ENCODE assay signal across 26 mouse cellular contexts in genomic region chr11:53757612-53758011, GRCm38 (mm10). TPM values are rescaled to one million over a fixed set of nuclear protein-coding genes. Genes with fewer than 3 reads are reported as not detected.
DNase-seq lines count a peak whose midpoint lies in the region; ATAC-seq and TF ChIP-seq lines count a peak whose summit lies in the region.
"Had no signal": no experiment of that assay in that cellular context is flagged by ENCODE, and none has a peak within 500 bp of the region (broad histone marks: within the 10 kb centered on the region; RNA-seq: fewer than 3 reads in every experiment).

No protein-coding gene starts in this region.

- intact Hi-C loops in heart, adult 2 months (cut with DNase I) = loop anchor here (1.0 kb wide), 1 partner anchor 93 kb away; no protein-coding TSS in a partner anchor

- no peak overlapping the region for H3K4me3 ChIP-seq in heart, adult 2 months
- no peak overlapping the region for H3K4me3 ChIP-seq in liver, postnatal 0 days (ENCODE audit: low read depth, low read length)
- no peak overlapping the region for H3K4me3 ChIP-seq in liver, embryonic 12.5 days
- H3K4me3 ChIP-seq in intestine, postnatal 0 days (ENCODE audit: low read depth, low read length) = no peak overlapping the region
- no peak overlapping the region for H3K4me3 ChIP-seq in stomach, postnatal 0 days (ENCODE audit: low read depth, low read length)
- H3K4me3 ChIP-seq: embryonic facial prominence, embryonic 12.5 days; forebrain, embryonic 12.5 days; heart, embryonic 15.5 days had no signal

- H3K27ac ChIP-seq in heart, adult 2 months = no peak overlapping the region
- H3K27ac ChIP-seq in liver, postnatal 0 days (ENCODE audit: low read depth) = no peak overlapping the region
- no peak overlapping the region for H3K27ac ChIP-seq in liver, embryonic 12.5 days
- peak overlapping the region; percentile 95 for H3K27ac ChIP-seq in intestine, postnatal 0 days (ENCODE audit: low read depth, low read length)
- no peak overlapping the region for H3K27ac ChIP-seq in stomach, postnatal 0 days (replicated peaks)
- H3K27ac ChIP-seq: embryonic facial prominence, embryonic 12.5 days; forebrain, embryonic 12.5 days; heart, embryonic 15.5 days; hindbrain, embryonic 14.5 days had no signal

- H3K4me1 ChIP-seq in heart, adult 2 months (ENCODE audit: control insufficient read depth, insufficient read depth, low read length) = peaks cover 20% of the 10 kb centered on the region
- peaks cover 19% of the 10 kb centered on the region for H3K4me1 ChIP-seq in liver, postnatal 0 days (ENCODE audit: insufficient read depth)
- H3K4me1 ChIP-seq in liver, embryonic 12.5 days = peaks cover 28% of the 10 kb centered on the region
- peaks cover 24% of the 10 kb centered on the region for H3K4me1 ChIP-seq in intestine, postnatal 0 days (replicated peaks; ENCODE audit: control insufficient read depth, insufficient read depth, low read length)
- H3K4me1 ChIP-seq in stomach, postnatal 0 days (replicated peaks; ENCODE audit: control insufficient read depth, insufficient read depth) = peaks cover 19% of the 10 kb centered on the region

- DNase-seq in heart, adult 11 months = peak; percentile 94
- DNase-seq in heart, adult 2 months = no peak
- no peak for DNase-seq in liver, postnatal 0 days
- DNase-seq in stomach, postnatal 0 days (ENCODE audit: low spot score) = peak; percentile 63
- DNase-seq in thymus, adult 18-20 months = no peak
- DNase-seq: cerebellum, adult 11-12 months; cerebellum, adult 9-10 months; cerebellum, postnatal 25 days; forebrain, postnatal 0 days; gastrocnemius, postnatal 25 days; heart, postnatal 14 days had no signal

- H3K36me3 ChIP-seq in heart, adult 2 months (ENCODE audit: control insufficient read depth, insufficient read depth, low read length) = no peaks in the 10 kb centered on the region
- no peaks in the 10 kb centered on the region for H3K36me3 ChIP-seq in liver, postnatal 0 days (replicated peaks; ENCODE audit: insufficient read depth, low read length)
- no peaks in the 10 kb centered on the region for H3K36me3 ChIP-seq in liver, embryonic 12.5 days
- H3K36me3 ChIP-seq in intestine, postnatal 0 days (ENCODE audit: control insufficient read depth, insufficient read depth) = no peaks in the 10 kb centered on the region
- no peaks in the 10 kb centered on the region for H3K36me3 ChIP-seq in stomach, postnatal 0 days (ENCODE audit: control insufficient read depth, insufficient read depth, low read length)
- H3K36me3 ChIP-seq: embryonic facial prominence, embryonic 12.5 days; forebrain, embryonic 12.5 days; heart, embryonic 15.5 days had no signal

- TF ChIP-seq EP300 in heart, adult 2 months (IDR thresholded peaks at IDR 0.05; ENCODE audit: insufficient read depth, low read depth, low read length) = no peak
- TF ChIP-seq EP300 in liver, postnatal 0 days (IDR thresholded peaks at IDR 0.05; ENCODE audit: low read depth) = no peak
- TF ChIP-seq EP300 in stomach, postnatal 0 days (optimal IDR thresholded peaks at IDR 0.05) = no peak

- no peak for TF ChIP-seq POLR2A in heart, adult 2 months (IDR thresholded peaks at IDR 0.05; ENCODE audit: insufficient read depth, low read depth, low read length)

- 74% methylated on average over 4 of the region's 4 CpGs for WGBS in heart, adult 2 months
- 58% methylated on average over 4 of the region's 4 CpGs for WGBS in liver, postnatal 0 days (ENCODE audit: insufficient replicate concordance)
- WGBS in liver, embryonic 12.5 days (ENCODE audit: insufficient replicate concordance) = 77% methylated on average over 4 of the region's 4 CpGs
- WGBS in intestine, postnatal 0 days = 42% methylated on average over 4 of the region's 4 CpGs
- 77% methylated on average over 4 of the region's 4 CpGs for WGBS in stomach, postnatal 0 days

- H3K9ac ChIP-seq in heart, adult 2 months (ENCODE audit: low read depth, low read length) = no peak overlapping the region
- H3K9ac ChIP-seq in liver, postnatal 0 days (replicated peaks) = no peak overlapping the region
- H3K9ac ChIP-seq in liver, embryonic 12.5 days = no peak overlapping the region
- no peak overlapping the region for H3K9ac ChIP-seq in intestine, postnatal 0 days (ENCODE audit: low read depth, low read length)
- no peak overlapping the region for H3K9ac ChIP-seq in stomach, postnatal 0 days (ENCODE audit: low read length)
- H3K9ac ChIP-seq: embryonic facial prominence, embryonic 12.5 days; forebrain, embryonic 12.5 days; forebrain, postnatal 0 days; heart, embryonic 15.5 days; hindbrain, embryonic 14.5 days had no signal

- no peak for TF ChIP-seq CTCF in heart, adult 2 months (IDR thresholded peaks at IDR 0.05)
- TF ChIP-seq CTCF in liver, postnatal 0 days (IDR thresholded peaks at IDR 0.05; ENCODE audit: low read depth) = no peak
- no peak for TF ChIP-seq CTCF in intestine, postnatal 0 days (IDR thresholded peaks at IDR 0.05; ENCODE audit: low read depth)
- TF ChIP-seq CTCF in stomach, postnatal 0 days (IDR thresholded peaks at IDR 0.05; ENCODE audit: low read depth) = no peak

- H3K4me2 ChIP-seq in liver, postnatal 0 days (ENCODE audit: low read depth, low read length) = no peak overlapping the region
- no peak overlapping the region for H3K4me2 ChIP-seq in liver, embryonic 12.5 days
- H3K4me2 ChIP-seq in intestine, postnatal 0 days (replicated peaks; ENCODE audit: low read depth) = no peak overlapping the region
- H3K4me2 ChIP-seq in stomach, postnatal 0 days (replicated peaks; ENCODE audit: low read depth) = no peak overlapping the region
- H3K4me2 ChIP-seq: embryonic facial prominence, embryonic 12.5 days; forebrain, embryonic 12.5 days; heart, embryonic 11.5 days; heart, embryonic 15.5 days; hindbrain, embryonic 14.5 days had no signal

- ATAC-seq in liver, postnatal 0 days = peak; percentile 14; the same call in 1 of the 2 replicates
- no peak for ATAC-seq in liver, embryonic 12.5 days
- peak; percentile 47 for ATAC-seq in intestine, postnatal 0 days
- peak; percentile 46; the same call in 1 of the 2 replicates for ATAC-seq in stomach, postnatal 0 days (ENCODE audit: low FRiP score, low TSS enrichment)
- ATAC-seq: activated CD4-positive, CD25-positive, alpha-beta regulatory T cell, adult 4 months; forebrain, postnatal 0 days; Patski had no signal

- H3K9me3 ChIP-seq in liver, postnatal 0 days (ENCODE audit: low read length) = no peaks in the 10 kb centered on the region
- no peaks in the 10 kb centered on the region for H3K9me3 ChIP-seq in liver, embryonic 12.5 days (replicated peaks)
- no peaks in the 10 kb centered on the region for H3K9me3 ChIP-seq in intestine, postnatal 0 days (ENCODE audit: control insufficient read depth)
- no peaks in the 10 kb centered on the region for H3K9me3 ChIP-seq in stomach, postnatal 0 days (ENCODE audit: control insufficient read depth, low read length)
- H3K9me3 ChIP-seq: embryonic facial prominence, embryonic 12.5 days; forebrain, embryonic 12.5 days; heart, embryonic 15.5 days had no signal

- H3K79me2 ChIP-seq in heart, adult 2 months (replicated peaks; ENCODE audit: control insufficient read depth, insufficient read depth, low read length) = no peaks in the 10 kb centered on the region

- H3K27me3 ChIP-seq in heart, adult 2 months (ENCODE audit: control insufficient read depth, insufficient read depth, low read length) = no peaks in the 10 kb centered on the region
- no peaks in the 10 kb centered on the region for H3K27me3 ChIP-seq in liver, postnatal 0 days (ENCODE audit: insufficient read depth, low read length)
- H3K27me3 ChIP-seq in liver, embryonic 12.5 days (replicated peaks) = peaks cover 19% of the 10 kb centered on the region
- H3K27me3 ChIP-seq in intestine, postnatal 0 days (replicated peaks; ENCODE audit: control insufficient read depth, insufficient read depth, low read length) = no peaks in the 10 kb centered on the region
- H3K27me3 ChIP-seq in stomach, postnatal 0 days (ENCODE audit: control insufficient read depth, insufficient read depth, low read length) = no peaks in the 10 kb centered on the region
- H3K27me3 ChIP-seq: heart, embryonic 15.5 days; Patski had no signal

RNA-seq across cellular contexts. Expression of gene Irf1, which starts 12.2 kb away (rescaled TPM):
- 10 to 100 TPM; 15.2 to 19.7 TPM for total RNA-seq in heart, adult 2 months (2021)
- 20.5 and 28.6 TPM in 2 replicates for polyA plus RNA-seq in heart, adult 2 months (2012; rRNA removed)
- polyA plus RNA-seq in liver, postnatal 0 days (2015; fragmentation: Nextera tagmentation; extraction: Ambion mirVana) = 22.0 and 24.5 TPM in 2 replicates
- 7.3 and 7.5 TPM in 2 replicates for polyA plus RNA-seq in liver, embryonic 12.5 days (2016; fragmentation: Nextera tagmentation; extraction: Ambion mirVana)
- polyA plus RNA-seq in intestine, postnatal 0 days (2015; fragmentation: Nextera tagmentation; extraction: Ambion mirVana) = 64.3 and 76.1 TPM in 2 replicates
- 18.7 and 25.7 TPM in 2 replicates for polyA plus RNA-seq in stomach, postnatal 0 days (2015; fragmentation: Nextera tagmentation; extraction: Ambion mirVana)

RNA-seq across cellular contexts. Expression of gene Gm17334, which starts 15.4 kb away (rescaled TPM):
- under 1 TPM in 1 of 2 experiments, not detected in 1; 0.47 TPM for total RNA-seq in heart, adult 2 months (2021)
- polyA plus RNA-seq in heart, adult 2 months (2012; rRNA removed) = 1.4 and 1.8 TPM in 2 replicates
- 0.12 and 0.23 TPM in 2 replicates for polyA plus RNA-seq in liver, postnatal 0 days (2015; fragmentation: Nextera tagmentation; extraction: Ambion mirVana)
- polyA plus RNA-seq in liver, embryonic 12.5 days (2016; fragmentation: Nextera tagmentation; extraction: Ambion mirVana) = 0.13 TPM in 1 of 2 replicates, not detected in the other
- 0.17 and 0.67 TPM in 2 replicates for polyA plus RNA-seq in intestine, postnatal 0 days (2015; fragmentation: Nextera tagmentation; extraction: Ambion mirVana)
- 0.17 TPM in 1 of 2 replicates, not detected in the other for polyA plus RNA-seq in stomach, postnatal 0 days (2015; fragmentation: Nextera tagmentation; extraction: Ambion mirVana)
- total RNA-seq: gastrocnemius, adult 18-20 months; gastrocnemius, postnatal 25 days; heart, postnatal 14 days had no signal
- polyA plus RNA-seq: embryonic facial prominence, embryonic 12.5 days; forebrain, embryonic 12.5 days; forebrain, postnatal 0 days; heart, embryonic 15.5 days; hindbrain, embryonic 14.5 days had no signal

RNA-seq across cellular contexts. Expression of gene Il5, which starts 37.0 kb away (rescaled TPM):
- total RNA-seq in heart, adult 2 months (2021) = not detected
- 0.12 and 0.21 TPM in 2 replicates for polyA plus RNA-seq in heart, adult 2 months (2012; rRNA removed)
- not detected in 2 replicates for polyA plus RNA-seq in liver, postnatal 0 days (2015; fragmentation: Nextera tagmentation; extraction: Ambion mirVana)
- not detected in 2 replicates for polyA plus RNA-seq in liver, embryonic 12.5 days (2016; fragmentation: Nextera tagmentation; extraction: Ambion mirVana)
- not detected in 2 replicates for polyA plus RNA-seq in intestine, postnatal 0 days (2015; fragmentation: Nextera tagmentation; extraction: Ambion mirVana)
- polyA plus RNA-seq in stomach, postnatal 0 days (2015; fragmentation: Nextera tagmentation; extraction: Ambion mirVana) = not detected in 2 replicates
- total RNA-seq: adrenal gland, adult 18-20 months; adrenal gland, postnatal 14 days; CH12.LX; gastrocnemius, adult 18-20 months; gastrocnemius, postnatal 25 days; heart, adult 18-20 months; heart, postnatal 14 days; hematopoietic stem cell, adult 5-6 weeks had no signal
- polyA plus RNA-seq: embryonic facial prominence, embryonic 12.5 days; forebrain, embryonic 12.5 days; heart, embryonic 11.5 days; heart, embryonic 15.5 days; hindbrain, embryonic 14.5 days; Patski had no signal

RNA-seq across cellular contexts. Expression of gene Rad50, which starts 50.5 kb away (rescaled TPM):
- 1 to 10 TPM; 6.8 TPM for total RNA-seq in heart, adult 2 months (2021)
- polyA plus RNA-seq in heart, adult 2 months (2012; rRNA removed) = 1.9 and 3.0 TPM in 2 replicates
- polyA plus RNA-seq in liver, postnatal 0 days (2015; fragmentation: Nextera tagmentation; extraction: Ambion mirVana) = 9.7 and 11.1 TPM in 2 replicates
- polyA plus RNA-seq in liver, embryonic 12.5 days (2016; fragmentation: Nextera tagmentation; extraction: Ambion mirVana) = 25.6 TPM in 2 replicates
- 15.6 and 19.3 TPM in 2 replicates for polyA plus RNA-seq in intestine, postnatal 0 days (2015; fragmentation: Nextera tagmentation; extraction: Ambion mirVana)
- polyA plus RNA-seq in stomach, postnatal 0 days (2015; fragmentation: Nextera tagmentation; extraction: Ambion mirVana) = 12.4 and 15.7 TPM in 2 replicates

Comparison
In these comparisons a context has a peak if more than half of its experiments do, and no peak if none do; other contexts are left out.
1. DNase-seq: peak in heart, adult 11 months (single experiment) and stomach, postnatal 0 days (single experiment); none in heart, adult 2 months (0 of 2), liver, postnatal 0 days (single experiment) and thymus, adult 18-20 months (0 of 2).